Mouse (Mus musculus): ENCODE measurements around the gene Zdhhc18.

- TF ChIP-seq CTCF (conservative IDR thresholded peaks at IDR 0.05; ENCODE audit: insufficient read depth, insufficient read length, low read depth, low read length) (no peak), POLR2A (IDR thresholded peaks at IDR 0.05; ENCODE audit: low read depth, low read length) (no peak)
Measured at GRCm38 (mm10) chr4:133676189-133676588, 26.2 kb upstream of the Zdhhc18 start.

Data from kidney, adult 2 months (tissue).